Mouse (Mus musculus): Measurements from ENCODE around the gene Arhgap10. TPM values are rescaled to one million over a fixed set of nuclear protein-coding genes. Genes with fewer than 3 reads are reported as not detected.

The Arhgap10 gene
- polyA plus RNA-seq, 1 experiment from 2014 or later, result 7.0 TPM

DNA sequence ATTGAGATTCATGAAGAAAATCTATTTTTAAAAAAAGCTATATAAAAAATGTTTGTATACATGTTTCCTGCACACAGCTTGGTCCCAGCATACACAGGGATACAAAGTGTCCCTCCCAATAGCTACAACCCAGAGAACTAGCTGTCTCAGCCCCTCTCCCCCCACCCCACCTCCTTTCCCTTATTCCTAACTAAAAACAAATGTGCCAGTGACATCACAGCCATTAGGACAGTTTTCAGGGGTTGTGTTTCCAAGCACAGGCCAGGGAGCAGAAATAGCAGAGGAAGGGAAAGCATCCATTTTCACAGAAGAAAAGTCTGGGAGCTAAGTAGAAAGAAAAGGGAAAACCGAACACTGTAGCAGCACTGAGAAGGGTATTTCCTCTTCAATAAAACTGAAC lies 163.6 kb downstream of the Arhgap10 start:
- Histone ChIP-seq H3K9me3 (replicated peaks; ENCODE audit: control insufficient read depth, low read length) (no peaks in the 10 kb centered on the region), H3K9ac (ENCODE audit: low read depth, low read length) (no peak overlapping the region), H3K4me1 (ENCODE audit: control insufficient read depth, low read depth, low read length) (no peaks in the 10 kb centered on the region), H3K4me3 (ENCODE audit: low read depth, low read length) (no peak overlapping the region), H3K36me3 (ENCODE audit: control insufficient read depth, insufficient read depth) (no peaks in the 10 kb centered on the region), H3K27ac (ENCODE audit: low read length) (no peak overlapping the region), H3K27me3 (ENCODE audit: control insufficient read depth, insufficient read depth, low read depth, low read length) (no peaks in the 10 kb centered on the region), H3K4me2 (ENCODE audit: low read depth, low read length) (no peak overlapping the region)
- WGBS (ENCODE audit: insufficient replicate concordance), result 71% methylated on average over 1 of the region's 1 CpGs
- no peak for ATAC-seq (ENCODE audit: low read depth)

DNA sequence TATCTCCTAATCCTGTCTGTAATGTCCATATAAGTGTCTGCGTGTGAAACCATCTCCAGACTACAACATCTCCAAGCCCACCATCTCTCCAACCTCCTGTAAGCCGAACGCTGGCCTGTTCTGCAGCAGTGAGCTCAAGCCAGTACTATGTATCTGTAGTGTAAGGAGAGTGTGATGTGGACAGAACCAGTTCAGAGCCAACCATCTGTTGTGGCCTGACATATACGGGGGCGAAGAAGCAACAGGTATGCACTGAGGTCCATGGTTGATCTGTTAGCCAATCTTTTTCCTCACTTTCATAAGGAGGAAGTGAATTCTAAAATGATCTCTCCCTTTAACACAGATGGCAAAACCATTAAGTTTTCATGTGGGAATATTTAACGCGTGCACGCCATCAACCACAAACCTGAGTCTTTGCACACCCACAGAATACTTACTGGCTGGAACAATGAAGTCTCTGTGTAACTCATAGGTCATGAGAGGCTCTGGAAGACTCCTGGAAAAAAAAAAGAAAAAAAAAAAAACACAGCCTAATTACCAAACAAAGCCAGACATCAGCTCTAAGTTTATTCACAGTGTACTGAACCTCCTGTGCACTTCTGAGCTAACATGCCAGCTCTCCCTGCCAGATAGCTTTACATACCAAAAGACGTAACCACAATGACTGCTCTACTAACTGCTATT lies 166.4 kb downstream of the Arhgap10 start:
- H3K9me3 ChIP-seq (replicated peaks; ENCODE audit: control insufficient read depth, low read length), result no peaks in the 10 kb centered on the region
- WGBS (ENCODE audit: insufficient replicate concordance), result 80% methylated on average over 9 of the region's 9 CpGs
- H3K36me3 ChIP-seq (ENCODE audit: control insufficient read depth, insufficient read depth), result no peaks in the 10 kb centered on the region
- no peak for ATAC-seq (ENCODE audit: low read depth)
- no peak overlapping the region for H3K27ac ChIP-seq (ENCODE audit: low read length)
- no peaks in the 10 kb centered on the region for H3K27me3 ChIP-seq (ENCODE audit: control insufficient read depth, insufficient read depth, low read depth, low read length)
- H3K9ac ChIP-seq (ENCODE audit: low read depth, low read length), result no peak overlapping the region
- no peak overlapping the region for H3K4me2 ChIP-seq (ENCODE audit: low read depth, low read length)
- no peaks in the 10 kb centered on the region for H3K4me1 ChIP-seq (ENCODE audit: control insufficient read depth, low read depth, low read length)
- no peak overlapping the region for H3K4me3 ChIP-seq (ENCODE audit: low read depth, low read length)

DNA sequence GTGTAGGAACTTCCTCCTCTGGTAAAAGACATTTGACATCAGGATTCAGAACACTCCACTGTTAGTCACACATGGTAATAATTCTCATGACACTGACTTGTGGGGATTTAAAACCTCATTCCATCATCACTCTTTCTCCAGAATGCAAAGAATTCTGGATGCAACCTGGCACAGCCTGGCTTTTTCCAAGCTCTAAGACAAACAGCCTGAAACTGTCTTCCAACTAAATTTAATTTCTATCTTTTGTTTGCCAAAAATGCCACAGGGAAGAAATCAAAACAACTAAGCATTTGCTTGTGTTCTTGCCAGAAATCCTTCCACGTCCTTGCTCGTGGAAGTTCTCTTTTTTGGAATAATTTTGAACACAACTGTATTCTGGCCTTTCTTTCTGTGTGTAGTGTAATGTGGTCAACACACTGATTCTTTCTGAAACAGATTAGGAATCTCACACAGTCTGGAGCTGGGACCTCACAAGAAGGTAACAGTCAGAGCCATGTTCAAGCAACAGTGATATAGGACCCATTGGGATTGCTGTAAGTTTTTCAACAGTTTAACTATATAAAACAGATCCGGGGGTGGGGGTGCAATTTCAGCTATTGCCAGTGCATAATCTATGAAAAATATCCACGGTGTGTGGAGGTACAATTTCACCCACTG lies 167.5 kb downstream of the Arhgap10 start:
- Histone ChIP-seq H3K4me1 (ENCODE audit: control insufficient read depth, low read depth, low read length) (no peaks in the 10 kb centered on the region), H3K4me2 (ENCODE audit: low read depth, low read length) (no peak overlapping the region), H3K27me3 (ENCODE audit: control insufficient read depth, insufficient read depth, low read depth, low read length) (no peaks in the 10 kb centered on the region), H3K9ac (ENCODE audit: low read depth, low read length) (no peak overlapping the region), H3K36me3 (ENCODE audit: control insufficient read depth, insufficient read depth) (no peaks in the 10 kb centered on the region), H3K4me3 (ENCODE audit: low read depth, low read length) (no peak overlapping the region), H3K9me3 (replicated peaks; ENCODE audit: control insufficient read depth, low read length) (no peaks in the 10 kb centered on the region), H3K27ac (ENCODE audit: low read length) (no peak overlapping the region)
- WGBS (ENCODE audit: insufficient replicate concordance), result 63% methylated on average over 4 of the region's 4 CpGs
- ATAC-seq (ENCODE audit: low read depth), result no peak

DNA sequence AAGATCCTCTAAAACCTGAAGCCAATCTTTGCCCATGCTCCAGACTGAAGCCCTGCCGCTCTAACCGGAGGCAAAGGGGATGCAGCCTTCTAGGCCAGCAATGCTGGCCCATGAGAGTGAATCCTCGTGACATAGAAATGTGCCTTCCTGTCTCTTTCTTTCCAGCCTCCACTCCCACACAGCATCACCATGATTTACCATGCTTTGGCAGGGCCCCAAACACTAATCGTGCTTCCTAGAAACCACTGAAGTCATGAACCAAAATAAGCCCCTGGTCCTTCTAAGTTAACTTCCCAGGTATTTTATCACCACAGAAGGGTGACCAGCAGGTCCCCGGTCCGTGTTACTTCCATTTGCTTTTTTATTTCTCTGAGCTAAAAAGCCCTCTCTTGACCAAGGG lies 173.8 kb downstream of the Arhgap10 start:
- 73% methylated on average over 6 of the region's 6 CpGs for WGBS (ENCODE audit: insufficient replicate concordance)
- Histone ChIP-seq H3K36me3 (ENCODE audit: control insufficient read depth, insufficient read depth) (no peaks in the 10 kb centered on the region; the same call in 1 of the 2 replicates), H3K9ac (ENCODE audit: low read depth, low read length) (no peak overlapping the region), H3K4me2 (ENCODE audit: low read depth, low read length) (no peak overlapping the region), H3K4me1 (ENCODE audit: control insufficient read depth, low read depth, low read length) (no peaks in the 10 kb centered on the region), H3K27ac (ENCODE audit: low read length) (no peak overlapping the region), H3K27me3 (ENCODE audit: control insufficient read depth, insufficient read depth, low read depth, low read length) (no peaks in the 10 kb centered on the region), H3K9me3 (replicated peaks; ENCODE audit: control insufficient read depth, low read length) (no peaks in the 10 kb centered on the region), H3K4me3 (ENCODE audit: low read depth, low read length) (no peak overlapping the region)
- ATAC-seq (ENCODE audit: low read depth), result no peak

DNA sequence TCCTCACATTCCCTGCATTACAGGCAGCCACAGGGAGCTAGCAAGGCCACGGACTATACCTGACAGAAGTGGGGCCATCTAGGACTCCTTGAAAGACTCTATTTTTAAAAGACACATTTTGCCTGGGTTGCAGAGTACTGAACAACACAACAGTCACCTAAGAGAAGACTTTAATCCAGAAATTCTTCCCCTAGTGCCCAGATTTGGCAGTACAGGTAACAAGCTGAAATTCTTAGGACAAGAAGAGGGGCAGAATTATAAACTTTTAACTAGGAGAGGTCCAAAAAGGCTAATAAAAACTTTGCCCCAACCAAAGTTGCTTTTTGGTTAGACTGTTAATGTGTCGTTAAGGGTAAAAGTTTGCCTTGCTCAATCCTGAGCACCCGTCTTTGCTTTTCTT lies 174.4 kb downstream of the Arhgap10 start:
- H3K4me3 ChIP-seq (ENCODE audit: low read depth, low read length), result no peak overlapping the region
- H3K9me3 ChIP-seq (replicated peaks; ENCODE audit: control insufficient read depth, low read length), result no peaks in the 10 kb centered on the region
- no peaks in the 10 kb centered on the region for H3K4me1 ChIP-seq (ENCODE audit: control insufficient read depth, low read depth, low read length)
- no peak overlapping the region for H3K4me2 ChIP-seq (ENCODE audit: low read depth, low read length)
- no peak overlapping the region for H3K27ac ChIP-seq (ENCODE audit: low read length)
- 75% methylated on average over 3 of the region's 3 CpGs for WGBS (ENCODE audit: insufficient replicate concordance)
- no peaks in the 10 kb centered on the region; the same call in 1 of the 2 replicates for H3K36me3 ChIP-seq (ENCODE audit: control insufficient read depth, insufficient read depth)
- H3K27me3 ChIP-seq (ENCODE audit: control insufficient read depth, insufficient read depth, low read depth, low read length), result no peaks in the 10 kb centered on the region
- no peak overlapping the region for H3K9ac ChIP-seq (ENCODE audit: low read depth, low read length)
- ATAC-seq (ENCODE audit: low read depth), result no peak

DNA sequence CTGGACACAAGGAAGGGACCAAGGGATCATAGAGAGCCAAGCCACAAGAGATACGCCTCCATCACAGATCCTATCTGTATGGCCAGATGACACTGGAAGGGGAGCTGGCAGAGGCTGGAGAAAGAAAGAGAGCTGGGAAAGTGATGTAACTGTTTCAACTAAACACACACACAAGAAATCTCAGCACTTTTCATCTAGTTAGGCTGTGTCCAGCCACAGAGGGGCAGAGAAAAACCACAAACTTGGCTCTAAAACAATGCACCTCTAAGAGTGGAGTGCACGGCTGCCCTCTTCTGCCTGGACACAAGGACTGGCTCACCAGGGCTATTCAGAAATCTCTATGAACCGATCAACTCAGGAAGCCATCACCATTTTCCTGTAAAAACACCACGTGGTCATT lies 175.6 kb downstream of the Arhgap10 start:
- H3K9ac ChIP-seq (ENCODE audit: low read depth, low read length), result no peak overlapping the region
- no peaks in the 10 kb centered on the region for H3K27me3 ChIP-seq (ENCODE audit: control insufficient read depth, insufficient read depth, low read depth, low read length)
- no peaks in the 10 kb centered on the region; the same call in 1 of the 2 replicates for H3K36me3 ChIP-seq (ENCODE audit: control insufficient read depth, insufficient read depth)
- no peaks in the 10 kb centered on the region for H3K4me1 ChIP-seq (ENCODE audit: control insufficient read depth, low read depth, low read length)
- H3K9me3 ChIP-seq (replicated peaks; ENCODE audit: control insufficient read depth, low read length), result no peaks in the 10 kb centered on the region
- no peak overlapping the region for H3K4me2 ChIP-seq (ENCODE audit: low read depth, low read length)
- H3K4me3 ChIP-seq (ENCODE audit: low read depth, low read length), result no peak overlapping the region
- 50% methylated on average over 4 of the region's 4 CpGs for WGBS (ENCODE audit: insufficient replicate concordance)
- no peak overlapping the region for H3K27ac ChIP-seq (ENCODE audit: low read length)
- ATAC-seq (ENCODE audit: low read depth), result no peak

DNA sequence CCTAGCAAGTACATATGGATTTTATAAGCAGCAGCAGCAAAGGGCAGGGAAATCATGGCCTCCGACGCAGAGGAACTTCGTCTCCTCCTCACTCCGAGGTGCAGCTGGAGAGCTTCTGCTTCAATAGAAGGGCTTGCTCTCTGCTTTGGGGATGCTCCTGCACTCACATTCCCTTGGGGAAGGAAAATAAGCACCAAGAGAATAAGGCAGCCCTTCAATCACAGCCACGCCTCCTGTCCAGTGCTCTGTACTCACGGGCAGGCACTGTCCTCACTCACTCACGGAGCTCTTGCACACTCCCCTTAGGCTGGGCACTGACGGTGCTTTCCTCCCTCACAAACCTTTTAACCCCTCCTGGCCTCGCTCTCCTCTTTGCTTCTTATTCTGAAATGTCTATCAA lies 176.4 kb downstream of the Arhgap10 start:
- no peak overlapping the region for H3K4me3 ChIP-seq (ENCODE audit: low read depth, low read length)
- no peak overlapping the region for H3K27ac ChIP-seq (ENCODE audit: low read length)
- H3K9ac ChIP-seq (ENCODE audit: low read depth, low read length), result no peak overlapping the region
- WGBS (ENCODE audit: insufficient replicate concordance), result 73% methylated on average over 9 of the region's 9 CpGs
- no peaks in the 10 kb centered on the region for H3K9me3 ChIP-seq (replicated peaks; ENCODE audit: control insufficient read depth, low read length)
- H3K4me1 ChIP-seq (ENCODE audit: control insufficient read depth, low read depth, low read length), result no peaks in the 10 kb centered on the region
- H3K36me3 ChIP-seq (ENCODE audit: control insufficient read depth, insufficient read depth), result no peaks in the 10 kb centered on the region; the same call in 1 of the 2 replicates
- ATAC-seq (ENCODE audit: low read depth), result no peak
- no peaks in the 10 kb centered on the region for H3K27me3 ChIP-seq (ENCODE audit: control insufficient read depth, insufficient read depth, low read depth, low read length)
- H3K4me2 ChIP-seq (ENCODE audit: low read depth, low read length), result no peak overlapping the region

DNA sequence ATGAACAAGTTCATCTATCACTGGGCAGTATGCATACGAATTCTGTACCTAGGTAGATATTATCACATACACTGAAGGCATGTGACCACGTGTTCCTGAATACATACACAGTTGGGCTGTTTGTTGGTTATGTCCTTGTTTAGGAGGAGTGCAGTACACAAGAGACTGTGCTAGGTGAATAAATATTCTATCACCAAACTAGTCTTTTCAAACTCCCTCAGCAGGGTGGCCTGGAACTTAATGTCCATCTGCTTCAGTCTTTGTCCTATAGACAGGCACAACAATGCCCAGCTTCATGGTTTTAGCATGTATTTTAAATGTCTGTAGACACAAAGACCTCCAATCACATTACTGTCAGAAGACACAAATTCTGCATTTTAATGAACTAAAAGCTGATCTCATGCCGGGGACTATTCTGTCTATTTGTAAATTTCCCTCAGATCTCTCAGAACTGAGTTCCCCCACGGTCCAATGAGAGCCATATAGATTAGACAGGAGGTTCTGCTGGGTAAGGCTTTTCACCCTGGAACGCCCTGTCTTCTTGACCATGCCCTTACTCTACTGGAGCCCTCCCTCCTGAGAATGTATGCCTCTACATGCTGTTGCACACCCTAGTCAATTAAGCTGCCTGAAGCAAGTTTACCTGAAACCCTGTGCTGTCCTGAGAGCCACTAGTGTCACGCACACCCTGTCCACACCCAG lies 177.6 kb downstream of the Arhgap10 start:
- Histone ChIP-seq H3K4me3 (ENCODE audit: low read depth, low read length) (no peak overlapping the region), H3K4me1 (ENCODE audit: control insufficient read depth, low read depth, low read length) (no peaks in the 10 kb centered on the region), H3K27ac (ENCODE audit: low read length) (no peak overlapping the region), H3K9me3 (replicated peaks; ENCODE audit: control insufficient read depth, low read length) (no peaks in the 10 kb centered on the region), H3K36me3 (ENCODE audit: control insufficient read depth, insufficient read depth) (no peaks in the 10 kb centered on the region; the same call in 1 of the 2 replicates), H3K27me3 (ENCODE audit: control insufficient read depth, insufficient read depth, low read depth, low read length) (no peaks in the 10 kb centered on the region), H3K4me2 (ENCODE audit: low read depth, low read length) (no peak overlapping the region), H3K9ac (ENCODE audit: low read depth, low read length) (no peak overlapping the region)
- WGBS (ENCODE audit: insufficient replicate concordance), result 67% methylated on average over 6 of the region's 6 CpGs
- ATAC-seq (ENCODE audit: low read depth), result no peak

DNA sequence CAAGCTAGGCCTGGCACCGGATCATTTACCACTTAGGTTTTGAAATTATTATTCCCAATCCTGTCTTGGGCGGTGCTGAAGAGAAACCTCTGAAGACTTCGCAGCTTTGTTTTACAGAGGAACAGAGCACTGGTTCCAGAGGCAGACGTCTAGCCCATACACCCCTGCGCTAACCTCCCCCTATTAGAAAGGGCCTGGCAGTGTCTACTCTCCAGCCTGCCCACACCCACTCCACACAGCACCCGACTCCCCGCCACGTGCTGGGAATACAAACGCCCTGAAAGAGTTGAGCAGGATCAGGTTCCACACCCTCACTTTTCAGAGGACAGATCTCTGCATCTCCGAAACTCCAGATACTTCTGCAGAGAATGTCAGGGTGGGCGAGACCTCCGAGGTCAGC lies 180.5 kb downstream of the Arhgap10 start:
- no peak for ATAC-seq (ENCODE audit: low read depth)
- Histone ChIP-seq H3K4me3 (ENCODE audit: low read depth, low read length) (no peak overlapping the region), H3K4me1 (ENCODE audit: control insufficient read depth, low read depth, low read length) (no peaks in the 10 kb centered on the region), H3K27me3 (ENCODE audit: control insufficient read depth, insufficient read depth, low read depth, low read length) (no peaks in the 10 kb centered on the region), H3K4me2 (ENCODE audit: low read depth, low read length) (no peak overlapping the region), H3K9me3 (replicated peaks; ENCODE audit: control insufficient read depth, low read length) (no peaks in the 10 kb centered on the region), H3K9ac (ENCODE audit: low read depth, low read length) (no peak overlapping the region), H3K36me3 (ENCODE audit: control insufficient read depth, insufficient read depth) (no peaks in the 10 kb centered on the region), H3K27ac (ENCODE audit: low read length) (no peak overlapping the region)
- 76% methylated on average over 12 of the region's 12 CpGs for WGBS (ENCODE audit: insufficient replicate concordance)

Data from liver, embryonic 16.5 days (tissue).